Mouse (Mus musculus): ENCODE measurements around the gene Cct8. TPM values are rescaled to one million over a fixed set of nuclear protein-coding genes. Genes with fewer than 3 reads are reported as not detected.

Gene Cct8
- 414 and 438 TPM in 2 replicates for polyA plus RNA-seq (2014; fragmentation: Nextera tagmentation; extraction: Ambion mirVana)

DNA sequence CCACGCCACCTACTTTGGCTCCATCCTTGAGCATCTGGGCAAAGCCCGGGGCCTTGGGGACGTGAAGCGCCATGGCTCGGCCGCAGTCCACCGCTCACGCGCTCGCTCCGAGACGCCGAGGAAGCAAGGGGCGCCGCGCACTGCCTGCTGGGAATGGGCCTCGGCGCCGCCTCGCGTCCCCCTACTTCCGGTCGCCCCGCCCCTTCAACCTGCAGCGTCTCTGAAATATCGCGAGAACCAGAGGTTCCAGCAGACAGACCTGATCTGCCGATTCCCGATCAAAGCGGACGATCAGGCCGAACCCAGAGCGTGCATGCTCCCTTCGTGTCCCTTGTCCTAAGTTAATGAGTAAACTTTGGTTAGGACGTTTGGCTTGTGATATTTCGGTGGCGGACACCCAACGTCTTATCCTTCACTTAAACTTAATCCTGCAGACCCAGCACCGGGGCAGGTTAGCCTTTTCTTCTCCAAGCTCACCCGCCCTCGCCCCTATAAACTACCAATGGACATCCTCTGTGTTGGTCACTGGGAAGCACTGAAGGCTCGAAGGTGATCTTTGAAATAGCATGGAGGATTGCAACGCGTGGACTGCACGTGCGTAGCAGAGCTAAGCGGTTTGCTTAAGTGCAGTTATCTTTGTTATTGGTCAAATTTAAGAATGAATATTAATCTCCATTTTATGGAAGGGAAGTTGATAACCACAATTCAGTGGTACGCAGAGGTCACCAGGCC, at the start of gene Cct8:
Gene Cct8, minus strand, starts transcription at position 158 of the 732 bp plus-strand sequence.
- H3K9me3 ChIP-seq (ENCODE audit: control insufficient read depth, low read length), result no peaks in the 10 kb centered on the region
- ATAC-seq (ENCODE audit: low FRiP score) (peak; percentile 94), DNase-seq (ENCODE audit: low spot score) (peak; percentile 97)
- H3K9ac ChIP-seq, result peak within 1 kb of the TSS; percentile 93
- H3K4me1 ChIP-seq (replicated peaks; ENCODE audit: control insufficient read depth, insufficient read depth, low read length), result peaks cover 16% of the 10 kb centered on the region
- WGBS, result 1% methylated on average over 48 of the region's 48 CpGs
- H3K36me3 ChIP-seq (replicated peaks; ENCODE audit: control insufficient read depth, insufficient read depth), result peaks cover 34% of the 10 kb centered on the region
- H3K4me3 ChIP-seq (replicated peaks; ENCODE audit: low read length), result peak within 1 kb of the TSS; percentile 86
- H3K27me3 ChIP-seq (ENCODE audit: control insufficient read depth, insufficient read depth, low read length), result no peaks in the 10 kb centered on the region
- H3K4me2 ChIP-seq (replicated peaks), result peak within 1 kb of the TSS; percentile 83
- H3K27ac ChIP-seq, result peak within 1 kb of the TSS; percentile 86

DNA sequence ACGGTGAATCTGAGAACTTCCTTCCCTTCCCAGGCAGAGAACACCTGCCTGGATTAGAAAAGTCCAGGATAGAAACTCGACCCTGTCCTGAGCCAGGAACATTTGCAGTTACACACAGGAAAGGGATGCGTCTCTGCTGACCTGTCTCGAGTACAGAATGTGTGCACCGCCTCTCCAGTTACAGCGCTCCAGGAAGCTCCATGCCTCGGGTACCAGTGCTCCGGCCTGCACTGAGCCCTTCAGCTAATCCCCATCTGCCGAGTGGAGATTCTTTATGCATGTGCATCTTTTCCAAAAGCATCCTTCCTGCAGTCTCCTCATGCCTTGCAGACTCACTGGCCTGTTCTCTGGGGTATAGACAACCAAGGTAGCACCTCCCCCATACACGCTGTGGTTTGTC, 33.1 kb upstream of the Cct8 start:
- no peaks in the 10 kb centered on the region for H3K27me3 ChIP-seq (ENCODE audit: control insufficient read depth, insufficient read depth, low read length)
- 78% methylated on average over 10 of the region's 10 CpGs for WGBS
- no peak overlapping the region for H3K4me2 ChIP-seq (replicated peaks)
- DNase-seq (ENCODE audit: low spot score) (no peak), ATAC-seq (ENCODE audit: low FRiP score) (no peak)
- no peak overlapping the region for H3K9ac ChIP-seq
- H3K36me3 ChIP-seq (replicated peaks; ENCODE audit: control insufficient read depth, insufficient read depth), result no peaks in the 10 kb centered on the region
- no peak overlapping the region for H3K27ac ChIP-seq
- H3K9me3 ChIP-seq (ENCODE audit: control insufficient read depth, low read length), result no peaks in the 10 kb centered on the region
- no peak overlapping the region for H3K4me3 ChIP-seq (replicated peaks; ENCODE audit: low read length)
- no peaks in the 10 kb centered on the region for H3K4me1 ChIP-seq (replicated peaks; ENCODE audit: control insufficient read depth, insufficient read depth, low read length)

DNA sequence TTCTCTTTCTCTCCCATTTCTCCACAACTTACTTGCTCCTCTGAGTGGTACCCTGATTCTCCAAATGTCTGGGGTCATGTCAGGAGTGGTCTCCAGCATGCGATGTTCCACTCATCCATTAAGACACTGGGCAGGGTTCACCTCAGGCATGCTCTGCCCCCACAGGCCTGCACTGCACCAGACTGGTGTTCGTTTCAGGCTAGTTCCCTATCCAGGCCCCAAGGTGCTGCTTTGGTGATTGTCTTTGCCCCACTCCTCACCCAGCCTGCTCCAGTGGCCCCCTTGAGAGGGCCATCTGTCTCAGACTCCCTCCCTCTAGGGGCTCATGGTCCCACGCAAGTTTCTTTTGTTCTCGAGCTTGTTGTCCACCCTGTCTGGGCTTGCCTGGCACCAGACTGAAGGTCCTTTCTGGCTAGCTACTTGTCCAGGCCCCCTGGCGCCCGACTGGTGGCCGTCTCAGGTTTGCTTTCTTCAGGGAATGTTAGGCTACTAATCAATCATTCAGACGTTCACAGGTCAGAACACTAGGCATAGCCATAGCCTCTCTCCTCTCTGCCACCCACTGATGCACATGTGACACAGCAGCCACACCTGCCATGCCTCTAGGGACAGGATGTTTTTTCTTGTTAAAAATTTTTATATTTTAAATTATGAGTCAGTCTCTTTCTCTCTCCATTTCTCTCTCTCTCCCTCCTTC, 32.0 kb upstream of the Cct8 start:
- WGBS, result 61% methylated on average over 8 of the region's 8 CpGs
- Histone ChIP-seq H3K9me3 (ENCODE audit: control insufficient read depth, low read length) (no peaks in the 10 kb centered on the region), H3K27ac (no peak overlapping the region), H3K4me1 (replicated peaks; ENCODE audit: control insufficient read depth, insufficient read depth, low read length) (no peaks in the 10 kb centered on the region), H3K9ac (no peak overlapping the region), H3K27me3 (ENCODE audit: control insufficient read depth, insufficient read depth, low read length) (no peaks in the 10 kb centered on the region), H3K4me2 (replicated peaks) (no peak overlapping the region), H3K4me3 (replicated peaks; ENCODE audit: low read length) (no peak overlapping the region), H3K36me3 (replicated peaks; ENCODE audit: control insufficient read depth, insufficient read depth) (no peaks in the 10 kb centered on the region)
- ATAC-seq (ENCODE audit: low FRiP score) (no peak), DNase-seq (ENCODE audit: low spot score) (no peak)

DNA sequence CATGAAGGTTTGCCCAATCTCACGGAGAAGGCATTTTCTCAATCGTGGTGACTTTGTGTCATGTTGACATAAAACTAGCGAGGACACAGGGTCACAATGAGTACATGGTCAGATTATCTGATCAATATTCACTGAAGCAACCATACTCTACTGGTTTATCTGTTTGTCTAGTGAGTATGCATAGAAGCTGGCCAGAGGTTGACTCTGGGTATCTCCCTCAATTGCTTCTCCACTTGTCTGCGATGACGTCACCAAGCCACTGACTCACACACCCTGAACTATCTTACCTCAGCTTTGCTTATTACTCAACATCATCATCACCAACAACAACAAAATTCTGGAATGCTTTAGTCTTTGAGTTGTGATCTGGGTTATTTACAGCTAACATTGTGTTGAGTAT, 28.6 kb upstream of the Cct8 start:
- Histone ChIP-seq H3K4me1 (replicated peaks; ENCODE audit: control insufficient read depth, insufficient read depth, low read length) (no peaks in the 10 kb centered on the region), H3K27me3 (ENCODE audit: control insufficient read depth, insufficient read depth, low read length) (no peaks in the 10 kb centered on the region), H3K27ac (no peak overlapping the region), H3K4me2 (replicated peaks) (no peak overlapping the region), H3K9me3 (ENCODE audit: control insufficient read depth, low read length) (no peaks in the 10 kb centered on the region), H3K4me3 (replicated peaks; ENCODE audit: low read length) (no peak overlapping the region), H3K9ac (no peak overlapping the region), H3K36me3 (replicated peaks; ENCODE audit: control insufficient read depth, insufficient read depth) (no peaks in the 10 kb centered on the region)
- no peak for ATAC-seq (ENCODE audit: low FRiP score)
- no peak for DNase-seq (ENCODE audit: low spot score)
- 94% methylated on average over 5 of the region's 5 CpGs for WGBS

DNA sequence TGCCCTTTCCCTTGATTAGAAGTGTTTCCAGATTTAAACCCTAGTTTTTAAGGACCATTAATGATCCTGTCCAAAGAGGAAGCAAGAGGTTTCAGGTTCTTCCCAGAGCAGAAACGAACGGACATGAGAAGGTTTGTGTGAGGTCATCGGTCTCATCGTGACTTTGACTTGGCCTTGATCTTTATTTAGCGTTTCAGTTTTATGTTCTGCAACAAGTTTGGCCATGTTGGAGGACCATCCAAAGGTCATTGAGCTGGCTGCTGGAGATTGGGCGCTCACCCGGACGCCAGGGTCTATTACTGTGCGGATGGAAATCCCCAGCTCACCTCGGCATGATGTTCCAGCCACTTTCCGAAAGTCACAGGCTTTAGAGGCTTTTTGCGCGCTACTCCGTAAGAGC, 16.7 kb upstream of the Cct8 start:
- ATAC-seq (ENCODE audit: low FRiP score) (no peak), DNase-seq (ENCODE audit: low spot score) (no peak)
- Histone ChIP-seq H3K4me3 (replicated peaks; ENCODE audit: low read length) (no peak overlapping the region), H3K4me2 (replicated peaks) (no peak overlapping the region), H3K27ac (no peak overlapping the region), H3K9me3 (ENCODE audit: control insufficient read depth, low read length) (no peaks in the 10 kb centered on the region), H3K4me1 (replicated peaks; ENCODE audit: control insufficient read depth, insufficient read depth, low read length) (no peaks in the 10 kb centered on the region), H3K36me3 (replicated peaks; ENCODE audit: control insufficient read depth, insufficient read depth) (no peaks in the 10 kb centered on the region), H3K27me3 (ENCODE audit: control insufficient read depth, insufficient read depth, low read length) (no peaks in the 10 kb centered on the region), H3K9ac (no peak overlapping the region)
- WGBS, result 95% methylated on average over 14 of the region's 14 CpGs

DNA sequence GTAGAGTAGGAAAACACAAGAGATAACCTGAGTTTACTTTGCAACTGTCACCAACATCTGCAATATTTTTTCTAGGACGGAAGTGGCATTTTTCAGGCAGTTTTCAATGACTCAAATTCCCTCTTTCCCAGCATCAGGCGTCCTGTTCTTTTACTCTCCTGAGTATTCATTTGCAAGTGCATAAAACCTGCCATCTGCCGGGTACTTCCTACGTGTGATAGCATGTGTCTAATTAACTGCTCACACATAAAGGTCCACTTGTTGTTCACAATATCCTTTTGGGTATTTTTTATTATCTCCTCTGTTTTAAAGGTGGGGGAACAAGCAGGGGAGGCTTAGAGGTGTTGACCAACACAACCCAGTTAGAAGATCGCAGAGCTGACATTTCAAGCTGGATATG, 16.0 kb upstream of the Cct8 start:
- WGBS, result 60% methylated on average over 5 of the region's 5 CpGs
- Histone ChIP-seq H3K9ac (no peak overlapping the region), H3K9me3 (ENCODE audit: control insufficient read depth, low read length) (no peaks in the 10 kb centered on the region), H3K36me3 (replicated peaks; ENCODE audit: control insufficient read depth, insufficient read depth) (no peaks in the 10 kb centered on the region), H3K27ac (no peak overlapping the region), H3K27me3 (ENCODE audit: control insufficient read depth, insufficient read depth, low read length) (no peaks in the 10 kb centered on the region), H3K4me3 (replicated peaks; ENCODE audit: low read length) (no peak overlapping the region), H3K4me2 (replicated peaks) (no peak overlapping the region), H3K4me1 (replicated peaks; ENCODE audit: control insufficient read depth, insufficient read depth, low read length) (no peaks in the 10 kb centered on the region)
- no peak for ATAC-seq (ENCODE audit: low FRiP score)
- DNase-seq (ENCODE audit: low spot score), result no peak

DNA sequence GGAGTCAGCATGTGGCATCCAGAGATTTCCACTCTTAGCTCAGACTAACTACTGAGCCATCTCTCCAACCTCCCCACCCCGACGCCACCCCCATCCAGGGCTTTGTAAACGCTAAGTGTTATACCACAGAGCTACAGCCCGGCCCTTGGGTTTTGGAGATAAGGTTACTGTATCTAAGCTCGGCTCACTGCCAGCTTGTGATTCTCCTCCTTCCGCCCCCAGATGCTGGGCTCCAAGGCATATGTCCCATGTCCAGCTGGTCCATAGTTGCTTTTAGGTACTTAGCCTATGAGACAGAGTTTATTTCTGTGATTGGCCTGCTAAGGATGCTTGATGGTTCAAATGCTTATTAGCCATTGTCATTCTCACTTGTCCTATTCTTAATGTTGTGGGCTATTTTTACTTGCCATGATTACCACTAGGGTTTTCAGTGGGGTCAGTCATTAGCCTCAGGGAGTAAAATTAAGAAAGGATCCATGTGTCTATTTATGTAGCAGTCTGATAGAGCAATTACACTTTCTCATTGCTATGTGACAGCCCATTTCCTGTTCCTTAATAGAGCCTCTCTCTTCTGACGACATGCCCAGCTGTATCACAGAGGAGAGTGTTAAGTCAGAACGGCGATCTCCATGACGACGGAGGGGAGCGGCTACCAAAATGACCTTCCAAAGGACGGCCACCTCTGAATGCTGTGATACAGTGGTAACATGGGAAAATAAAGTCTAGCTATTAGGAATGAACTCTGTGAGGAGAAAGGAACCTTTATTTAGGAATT, 5.8 kb upstream of the Cct8 start:
- ATAC-seq (ENCODE audit: low FRiP score) (0 out of 2 replicates have a peak, but pooled peaks have one; percentile 32), DNase-seq (ENCODE audit: low spot score) (no peak)
- WGBS, result 65% methylated on average over 13 of the region's 13 CpGs
- Histone ChIP-seq H3K4me1 (replicated peaks; ENCODE audit: control insufficient read depth, insufficient read depth, low read length) (peaks cover 4% of the 10 kb centered on the region; the same call in 1 of the 2 replicates), H3K9me3 (ENCODE audit: control insufficient read depth, low read length) (no peaks in the 10 kb centered on the region), H3K27ac (no peak overlapping the region), H3K36me3 (replicated peaks; ENCODE audit: control insufficient read depth, insufficient read depth) (no peaks in the 10 kb centered on the region), H3K4me2 (replicated peaks) (no peak overlapping the region), H3K9ac (no peak overlapping the region), H3K27me3 (ENCODE audit: control insufficient read depth, insufficient read depth, low read length) (no peaks in the 10 kb centered on the region), H3K4me3 (replicated peaks; ENCODE audit: low read length) (no peak overlapping the region)

DNA sequence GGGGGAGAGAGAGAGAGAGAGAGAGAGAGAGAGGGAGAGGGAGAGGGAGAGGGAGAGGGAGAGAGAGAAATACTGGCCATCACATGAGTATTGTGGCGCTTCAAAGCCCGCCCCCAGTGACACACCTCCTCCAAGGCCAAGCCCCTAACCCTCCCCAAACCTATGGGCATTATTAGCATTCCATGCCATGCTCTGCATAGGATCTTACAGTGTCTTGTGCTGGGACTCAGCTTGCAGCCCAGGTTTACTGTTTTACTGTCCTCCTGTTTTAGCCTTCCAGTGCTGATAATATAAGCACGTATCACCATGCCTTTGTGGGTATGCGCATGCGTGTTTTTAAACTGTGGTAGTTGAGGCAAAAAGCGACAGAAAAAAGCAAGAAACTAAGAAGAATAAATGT, 3.9 kb upstream of the Cct8 start:
- Histone ChIP-seq H3K9ac (no peak overlapping the region), H3K4me1 (replicated peaks; ENCODE audit: control insufficient read depth, insufficient read depth, low read length) (peaks cover 9% of the 10 kb centered on the region), H3K4me3 (replicated peaks; ENCODE audit: low read length) (no peak overlapping the region), H3K36me3 (replicated peaks; ENCODE audit: control insufficient read depth, insufficient read depth) (no peaks in the 10 kb centered on the region), H3K27me3 (ENCODE audit: control insufficient read depth, insufficient read depth, low read length) (no peaks in the 10 kb centered on the region), H3K9me3 (ENCODE audit: control insufficient read depth, low read length) (no peaks in the 10 kb centered on the region), H3K4me2 (replicated peaks) (no peak overlapping the region), H3K27ac (no peak overlapping the region)
- DNase-seq (ENCODE audit: low spot score), result no peak
- 70% methylated on average over 6 of the region's 6 CpGs for WGBS
- no peak for ATAC-seq (ENCODE audit: low FRiP score)

DNA sequence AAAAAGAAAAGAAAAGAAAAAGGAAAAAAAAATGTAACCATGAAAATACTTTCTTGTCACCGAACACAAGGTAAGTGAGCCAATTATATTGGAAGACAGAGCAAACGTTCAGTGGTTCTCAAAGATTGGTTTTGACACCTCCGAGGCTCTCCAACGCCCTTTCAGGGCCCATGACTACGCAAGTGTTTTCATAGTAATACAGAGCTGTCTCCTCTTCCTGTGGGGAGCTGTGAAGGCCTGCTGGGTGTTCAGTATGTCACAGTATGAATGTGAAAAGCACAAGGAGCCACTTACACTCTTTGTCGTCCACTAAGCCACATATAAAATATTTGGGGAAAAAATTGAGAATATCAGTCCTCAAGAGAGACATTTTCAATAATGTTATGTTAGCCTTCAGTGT, 1.5 kb upstream of the Cct8 start:
- WGBS, result 93% methylated on average over 6 of the region's 6 CpGs
- DNase-seq (ENCODE audit: low spot score), result no peak
- ATAC-seq (ENCODE audit: low FRiP score), result no peak
- H3K4me2 ChIP-seq (replicated peaks), result no peak overlapping the region
- no peaks in the 10 kb centered on the region for H3K27me3 ChIP-seq (ENCODE audit: control insufficient read depth, insufficient read depth, low read length)
- H3K4me1 ChIP-seq (replicated peaks; ENCODE audit: control insufficient read depth, insufficient read depth, low read length), result peaks cover 16% of the 10 kb centered on the region
- no peak overlapping the region for H3K4me3 ChIP-seq (replicated peaks; ENCODE audit: low read length)
- H3K36me3 ChIP-seq (replicated peaks; ENCODE audit: control insufficient read depth, insufficient read depth), result peaks cover 21% of the 10 kb centered on the region
- H3K9me3 ChIP-seq (ENCODE audit: control insufficient read depth, low read length), result no peaks in the 10 kb centered on the region
- H3K9ac ChIP-seq, result no peak overlapping the region
- H3K27ac ChIP-seq, result no peak overlapping the region
